Mouse (Mus musculus): ENCODE results near the gene Fbxo44. TPM values are rescaled to one million over a fixed set of nuclear protein-coding genes. Genes with fewer than 3 reads are reported as not detected.

Fbxo44 gene
- total RNA-seq, 2 experiments from 2014 or later = 22.8 to 23.0 TPM

- DNase-seq = no peak
These were observed 5.3 kb upstream of the Fbxo44 start for GRCm38 (mm10) chr4:148165551-148165950.

- DNase-seq = no peak
These were observed 4.2 kb upstream of the Fbxo44 start for GRCm38 (mm10) chr4:148164461-148164860.

- DNase-seq = peak; percentile 72 to 83
These were observed 3.7 kb upstream of the Fbxo44 start for GRCm38 (mm10) chr4:148164002-148164439.

- peak; percentile 91 to 92 for DNase-seq
These were observed 492 bp downstream of the Fbxo44 start for GRCm38 (mm10) chr4:148159544-148160435.

GRCm38 (mm10) chr4:148158436-148159348 lies 1.6 kb downstream of the Fbxo44 start:
- no peak for DNase-seq

GRCm38 (mm10) chr4:148154982-148155381 lies 5.3 kb downstream of the Fbxo44 start:
- peak in 1 of 2 experiments; percentile 64 for DNase-seq

- DNase-seq = no peak
These were observed 6.3 kb downstream of the Fbxo44 start for GRCm38 (mm10) chr4:148154006-148154405.

- no peak for DNase-seq
These were observed 7.7 kb downstream of the Fbxo44 start for GRCm38 (mm10) chr4:148152547-148152946.

- peak; percentile 90 to 94 for DNase-seq
These were observed 8.8 kb downstream of the Fbxo44 start, which contains the start of gene Fbxo6 for GRCm38 (mm10) chr4:148151267-148152168. Gene Fbxo6, minus strand, starts transcription at chr4:148152140.

- no peak for DNase-seq
These were observed 9.4 kb downstream of the Fbxo44 start for GRCm38 (mm10) chr4:148150953-148151266.

GRCm38 (mm10) chr4:148150242-148150641 lies 10.0 kb downstream of the Fbxo44 start:
- no peak for DNase-seq

- DNase-seq = peak in 1 of 2 experiments; percentile 36
These were observed 10.7 kb downstream of the Fbxo44 start for GRCm38 (mm10) chr4:148149540-148149939.

GRCm38 (mm10) chr4:148147714-148148113 lies 12.6 kb downstream of the Fbxo44 start:
- DNase-seq = no peak

GRCm38 (mm10) chr4:148143721-148144120 lies 16.6 kb downstream of the Fbxo44 start:
- no peak for DNase-seq

- DNase-seq = peak; percentile 96 to 97
These were observed 19.9 kb downstream of the Fbxo44 start for GRCm38 (mm10) chr4:148140098-148141011.

- DNase-seq = no peak
These were observed 20.6 kb downstream of the Fbxo44 start for GRCm38 (mm10) chr4:148139767-148140097.

GRCm38 (mm10) chr4:148137503-148137902 lies 22.8 kb downstream of the Fbxo44 start:
- no peak for DNase-seq

GRCm38 (mm10) chr4:148134988-148135387 lies 25.3 kb downstream of the Fbxo44 start:
- no peak for DNase-seq

GRCm38 (mm10) chr4:148131497-148132081 lies 28.7 kb downstream of the Fbxo44 start:
- no peak for DNase-seq

All from heart, adult 18-20 months (tissue).